Mouse (Mus musculus): ENCODE measurements around the gene Nelfa.

DNA sequence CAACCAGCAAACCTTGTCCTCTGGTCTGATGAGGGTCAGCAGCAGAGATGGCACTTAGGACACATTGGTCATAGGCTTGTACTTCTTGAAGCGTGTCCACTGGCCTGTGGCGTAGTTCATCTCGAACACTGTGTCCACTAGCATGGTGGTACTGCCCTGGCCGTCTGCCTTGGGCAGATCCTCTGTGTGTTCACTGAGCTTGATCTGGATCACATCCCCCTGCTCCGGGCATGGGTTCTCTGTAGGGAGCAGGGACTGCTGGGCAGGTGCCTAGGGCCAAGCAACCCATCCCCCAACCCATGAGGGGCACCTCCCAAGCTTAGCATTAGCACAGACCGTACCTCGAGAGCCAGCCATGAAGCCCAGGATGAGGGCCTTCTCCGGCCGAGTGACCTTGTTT, 37.5 kb downstream of the Nelfa start:
- TF ChIP-seq CTCF (IDR thresholded peaks at IDR 0.05; ENCODE audit: control insufficient read depth, insufficient read depth, insufficient read length), result no peak
- TF ChIP-seq MYOG (IDR thresholded peaks at IDR 0.05; ENCODE audit: control insufficient read depth, extremely low read depth, insufficient read length), result no peak
- TF ChIP-seq CEBPB (IDR thresholded peaks at IDR 0.05; ENCODE audit: low read depth), result no peak
- TF ChIP-seq MYOD1 (IDR thresholded peaks at IDR 0.05; ENCODE audit: control insufficient read depth, insufficient read length, low read depth), result no peak
- no peak for TF ChIP-seq MAX (IDR thresholded peaks at IDR 0.05)

All from C2C12 (cell line).